Mouse (Mus musculus): ENCODE results near the gene Irx3. TPM values are rescaled to one million over a fixed set of nuclear protein-coding genes. Genes with fewer than 3 reads are reported as not detected.

Irx3 gene
- polyA plus RNA-seq, 1 experiment from 2014 or later = 0.29 TPM

GRCm38 (mm10) chr8:91818784-91819183 is 16.9 kb upstream of the Irx3 start:
- Histone ChIP-seq H3K4me1 (replicated peaks; ENCODE audit: control insufficient read depth, insufficient read depth, low read length) (no peaks in the 10 kb centered on the region), H3K9me3 (ENCODE audit: control insufficient read depth) (no peaks in the 10 kb centered on the region), H3K9ac (ENCODE audit: low read depth, low read length) (no peak overlapping the region), H3K27ac (ENCODE audit: low read depth, low read length) (no peak overlapping the region), H3K36me3 (ENCODE audit: control insufficient read depth, insufficient read depth) (no peaks in the 10 kb centered on the region), H3K4me2 (replicated peaks; ENCODE audit: low read depth) (no peak overlapping the region), H3K27me3 (replicated peaks; ENCODE audit: control insufficient read depth, insufficient read depth, low read length) (0 out of 2 replicates have a peak, but pooled peaks cover 2% of the 10 kb centered on the region), H3K4me3 (ENCODE audit: low read depth, low read length) (no peak overlapping the region)
- no peak for TF ChIP-seq CTCF (IDR thresholded peaks at IDR 0.05; ENCODE audit: low read depth)
- WGBS = 35% methylated on average over 3 of the region's 3 CpGs
- ATAC-seq = no peak

- Histone ChIP-seq H3K9ac (ENCODE audit: low read depth, low read length) (no peak overlapping the region), H3K36me3 (ENCODE audit: control insufficient read depth, insufficient read depth) (no peaks in the 10 kb centered on the region), H3K27ac (ENCODE audit: low read depth, low read length) (no peak overlapping the region), H3K9me3 (ENCODE audit: control insufficient read depth) (no peaks in the 10 kb centered on the region), H3K4me1 (replicated peaks; ENCODE audit: control insufficient read depth, insufficient read depth, low read length) (no peaks in the 10 kb centered on the region), H3K4me2 (replicated peaks; ENCODE audit: low read depth) (no peak overlapping the region), H3K4me3 (ENCODE audit: low read depth, low read length) (no peak overlapping the region), H3K27me3 (replicated peaks; ENCODE audit: control insufficient read depth, insufficient read depth, low read length) (peaks cover 11% of the 10 kb centered on the region)
- TF ChIP-seq CTCF (IDR thresholded peaks at IDR 0.05; ENCODE audit: low read depth) = no peak
- WGBS = 94% methylated on average over 4 of the region's 4 CpGs
- ATAC-seq = no peak
These were observed 12.2 kb upstream of the Irx3 start for GRCm38 (mm10) chr8:91814106-91814505.

- peaks cover 78% of the 10 kb centered on the region for H3K27me3 ChIP-seq (replicated peaks; ENCODE audit: control insufficient read depth, insufficient read depth, low read length)
- H3K9ac ChIP-seq (ENCODE audit: low read depth, low read length) = no peak overlapping the region
- ATAC-seq = no peak
- WGBS = 15% methylated on average over 12 of the region's 12 CpGs
- TF ChIP-seq CTCF (IDR thresholded peaks at IDR 0.05; ENCODE audit: low read depth) = no peak
- H3K9me3 ChIP-seq (ENCODE audit: control insufficient read depth) = no peaks in the 10 kb centered on the region
- no peaks in the 10 kb centered on the region for H3K36me3 ChIP-seq (ENCODE audit: control insufficient read depth, insufficient read depth)
- H3K4me1 ChIP-seq (replicated peaks; ENCODE audit: control insufficient read depth, insufficient read depth, low read length) = 0 out of 2 replicates have a peak, but pooled peaks cover 4% of the 10 kb centered on the region
- no peak overlapping the region for H3K4me3 ChIP-seq (ENCODE audit: low read depth, low read length)
- H3K27ac ChIP-seq (ENCODE audit: low read depth, low read length) = no peak overlapping the region
- H3K4me2 ChIP-seq (replicated peaks; ENCODE audit: low read depth) = no peak overlapping the region
These were observed 4.9 kb upstream of the Irx3 start for GRCm38 (mm10) chr8:91806720-91807241.

- no peak for TF ChIP-seq CTCF (IDR thresholded peaks at IDR 0.05; ENCODE audit: low read depth)
- no peak overlapping the region for H3K27ac ChIP-seq (ENCODE audit: low read depth, low read length)
- H3K9me3 ChIP-seq (ENCODE audit: control insufficient read depth) = no peaks in the 10 kb centered on the region
- ATAC-seq = no peak
- no peak overlapping the region for H3K9ac ChIP-seq (ENCODE audit: low read depth, low read length)
- no peaks in the 10 kb centered on the region for H3K36me3 ChIP-seq (ENCODE audit: control insufficient read depth, insufficient read depth)
- WGBS = 5% methylated on average over 33 of the region's 33 CpGs
- 0 out of 2 replicates have a peak overlapping the region, but pooled peaks have one; percentile 32 for H3K4me3 ChIP-seq (ENCODE audit: low read depth, low read length)
- H3K4me2 ChIP-seq (replicated peaks; ENCODE audit: low read depth) = no peak overlapping the region
- peaks cover 82% of the 10 kb centered on the region for H3K27me3 ChIP-seq (replicated peaks; ENCODE audit: control insufficient read depth, insufficient read depth, low read length)
- H3K4me1 ChIP-seq (replicated peaks; ENCODE audit: control insufficient read depth, insufficient read depth, low read length) = 0 out of 2 replicates have a peak, but pooled peaks cover 4% of the 10 kb centered on the region
These were observed 4.3 kb upstream of the Irx3 start for GRCm38 (mm10) chr8:91806084-91806719.

GRCm38 (mm10) chr8:91805254-91805671 is 3.4 kb upstream of the Irx3 start:
- H3K36me3 ChIP-seq (ENCODE audit: control insufficient read depth, insufficient read depth) = no peaks in the 10 kb centered on the region
- H3K27ac ChIP-seq (ENCODE audit: low read depth, low read length) = no peak overlapping the region
- WGBS = 1% methylated on average over 32 of the region's 32 CpGs
- H3K4me1 ChIP-seq (replicated peaks; ENCODE audit: control insufficient read depth, insufficient read depth, low read length) = 0 out of 2 replicates have a peak, but pooled peaks cover 4% of the 10 kb centered on the region
- no peak for ATAC-seq
- H3K4me3 ChIP-seq (ENCODE audit: low read depth, low read length) = peak overlapping the region; percentile 32
- no peak overlapping the region for H3K9ac ChIP-seq (ENCODE audit: low read depth, low read length)
- H3K9me3 ChIP-seq (ENCODE audit: control insufficient read depth) = no peaks in the 10 kb centered on the region
- TF ChIP-seq CTCF (IDR thresholded peaks at IDR 0.05; ENCODE audit: low read depth) = no peak
- peaks cover 92% of the 10 kb centered on the region for H3K27me3 ChIP-seq (replicated peaks; ENCODE audit: control insufficient read depth, insufficient read depth, low read length)
- peak overlapping the region; percentile 56 for H3K4me2 ChIP-seq (replicated peaks; ENCODE audit: low read depth)

GRCm38 (mm10) chr8:91804403-91805253 is 2.8 kb upstream of the Irx3 start:
- peak overlapping the region; percentile 32 for H3K4me3 ChIP-seq (ENCODE audit: low read depth, low read length)
- H3K27ac ChIP-seq (ENCODE audit: low read depth, low read length) = no peak overlapping the region
- no peaks in the 10 kb centered on the region for H3K9me3 ChIP-seq (ENCODE audit: control insufficient read depth)
- WGBS = 4% methylated on average over 33 of the region's 36 CpGs
- ATAC-seq = no peak
- TF ChIP-seq CTCF (IDR thresholded peaks at IDR 0.05; ENCODE audit: low read depth) = no peak
- peak overlapping the region; percentile 56; the same call in 1 of the 2 replicates for H3K4me2 ChIP-seq (replicated peaks; ENCODE audit: low read depth)
- H3K36me3 ChIP-seq (ENCODE audit: control insufficient read depth, insufficient read depth) = no peaks in the 10 kb centered on the region
- H3K27me3 ChIP-seq (replicated peaks; ENCODE audit: control insufficient read depth, insufficient read depth, low read length) = peaks cover 97% of the 10 kb centered on the region
- H3K9ac ChIP-seq (ENCODE audit: low read depth, low read length) = no peak overlapping the region
- H3K4me1 ChIP-seq (replicated peaks; ENCODE audit: control insufficient read depth, insufficient read depth, low read length) = 0 out of 2 replicates have a peak, but pooled peaks cover 4% of the 10 kb centered on the region
